Mouse (Mus musculus) right cerebral cortex, adult 2 months (tissue): ENCODE data around the gene Zfp3.

Experiments
- DNase-seq, 2 experiments: peaks; one replicate each; pipeline ENCODE4 v3.0.0; 2021 to 2022; ENCODE audit warnings: low spot score in 2 of 2

Gene Zfp3

DNA sequence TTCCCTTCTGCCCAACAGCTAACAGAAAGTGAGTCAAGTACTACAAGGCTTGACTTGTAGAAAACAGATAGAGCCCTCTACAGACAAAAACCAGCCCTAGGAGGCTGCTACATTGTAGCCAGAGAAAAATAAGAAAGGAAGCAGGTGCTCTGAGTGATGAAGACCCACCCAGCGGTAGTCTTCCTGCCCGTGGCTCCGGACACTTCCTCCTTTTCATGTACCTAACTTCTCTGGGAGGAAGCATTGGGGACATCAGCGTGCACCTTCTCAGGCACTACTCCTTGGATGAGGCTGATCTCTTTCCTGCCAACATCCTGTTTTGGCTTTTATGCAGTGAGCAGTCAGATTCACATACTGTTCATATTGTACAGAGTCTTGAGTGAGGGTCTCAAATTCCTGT lies 42.7 kb downstream of the Zfp3 start:
- no peak for DNase-seq

DNA sequence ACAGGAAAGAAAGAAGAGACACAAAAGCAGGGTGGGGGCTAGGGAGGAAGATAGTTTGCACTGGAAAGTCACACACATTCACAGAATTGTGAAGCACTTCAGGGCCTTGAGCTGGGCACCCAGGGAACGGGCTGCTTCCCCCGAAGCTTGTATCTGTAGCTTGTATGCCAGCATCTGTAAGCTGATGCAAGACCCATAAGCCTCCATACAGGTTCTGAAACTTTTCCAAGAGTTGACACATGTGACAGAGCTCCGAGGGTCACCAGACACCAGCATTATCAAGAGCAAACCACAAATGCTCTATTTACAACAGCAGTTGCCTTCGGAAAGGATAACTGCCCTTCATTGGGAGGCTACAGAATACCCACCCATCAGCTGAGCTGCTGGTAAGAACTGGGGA lies 43.6 kb downstream of the Zfp3 start:
- DNase-seq, result no peak

DNA sequence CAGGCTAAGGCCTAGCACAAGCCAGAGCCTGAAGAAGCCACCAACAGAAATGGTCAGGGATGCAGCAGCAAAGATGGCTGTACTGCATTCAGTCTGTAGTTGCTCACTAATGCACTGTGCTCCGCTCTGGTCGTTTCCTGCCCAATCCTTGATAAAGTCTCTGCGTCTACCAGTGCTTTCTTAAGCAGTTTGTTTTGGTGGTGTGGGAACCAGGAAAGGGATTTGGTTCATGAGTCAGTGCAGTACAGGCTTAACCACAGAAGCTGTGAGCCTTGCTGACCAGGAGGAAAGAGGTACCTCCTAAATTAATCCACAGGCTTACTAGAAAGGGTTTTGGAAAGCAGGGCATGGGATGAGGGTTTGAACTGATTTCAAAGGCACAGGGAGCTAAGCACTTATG lies 44.1 kb downstream of the Zfp3 start:
- no peak for DNase-seq

DNA sequence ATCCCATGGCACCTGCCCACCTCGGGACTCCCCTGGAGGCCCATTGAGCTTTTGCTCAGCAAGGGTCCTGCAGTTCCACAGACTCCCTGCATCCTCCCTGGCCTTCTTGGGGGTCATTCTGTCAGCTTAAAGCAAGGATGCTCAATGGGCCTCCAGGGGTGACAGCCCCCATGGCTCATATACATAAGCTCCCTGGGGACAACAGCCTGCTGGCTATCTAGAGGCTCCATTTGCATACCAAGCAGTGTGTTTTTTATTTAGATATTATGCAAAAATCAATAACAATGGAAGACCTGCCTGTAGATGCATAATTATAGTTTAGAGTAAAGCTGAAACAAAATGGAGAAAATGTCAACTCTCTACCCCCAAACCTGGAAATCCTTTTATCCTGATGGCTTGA lies 45.0 kb downstream of the Zfp3 start:
- DNase-seq, result no peak

DNA sequence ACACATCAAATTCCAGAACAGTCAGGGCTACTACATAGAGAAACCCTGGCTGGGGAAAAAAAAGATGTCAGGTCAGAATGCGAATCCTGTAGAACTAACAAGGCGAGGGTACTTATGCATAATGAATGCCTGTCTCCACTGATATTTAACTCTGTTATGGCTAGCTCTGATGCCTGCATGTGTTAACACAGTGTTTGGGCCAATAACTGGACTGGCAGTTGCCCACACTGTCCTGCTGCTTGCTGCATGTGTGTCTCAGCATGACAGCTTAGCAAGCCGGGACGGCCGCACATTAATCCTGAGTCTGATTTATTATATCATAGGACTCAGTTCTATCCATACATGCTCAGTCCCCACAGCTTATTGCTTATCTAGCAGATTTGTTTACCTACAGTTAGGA lies 47.0 kb downstream of the Zfp3 start:
- DNase-seq, result no peak

DNA sequence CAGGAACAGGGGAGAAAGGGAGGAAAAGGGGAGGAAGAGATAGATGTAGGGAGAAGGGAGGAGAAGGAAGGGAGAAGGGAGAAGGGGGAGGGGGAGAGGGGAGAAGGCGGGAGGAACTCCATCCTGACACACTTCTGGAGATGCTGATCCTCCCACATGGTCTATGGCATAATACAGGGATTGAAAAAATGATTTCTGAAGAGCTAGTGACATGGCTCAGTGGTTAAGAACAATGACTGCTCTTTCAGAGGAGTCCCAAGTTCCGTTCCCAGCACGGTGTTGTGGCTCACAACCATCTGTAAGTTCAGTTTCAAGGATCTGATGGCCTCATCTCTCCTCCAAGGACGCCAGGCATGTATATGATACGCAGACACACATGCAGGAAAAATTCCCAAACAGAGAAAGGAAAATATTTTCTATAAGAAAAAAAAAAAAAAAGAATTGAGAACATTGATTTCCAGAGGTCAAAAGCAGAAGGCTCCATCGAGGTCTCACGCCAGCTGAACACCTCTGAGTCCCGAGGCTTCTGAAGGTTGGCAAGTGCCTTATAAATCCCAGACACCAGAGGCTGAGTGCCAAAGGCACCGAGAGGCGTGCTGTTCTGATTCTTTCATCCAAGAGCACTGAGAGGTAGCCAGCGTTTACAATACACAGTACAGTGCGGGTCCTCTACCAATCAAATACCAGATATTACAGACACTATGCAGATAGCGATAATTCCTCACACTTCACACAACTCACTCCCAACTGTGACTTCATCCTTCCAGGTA lies 47.6 kb downstream of the Zfp3 start:
- no peak for DNase-seq

DNA sequence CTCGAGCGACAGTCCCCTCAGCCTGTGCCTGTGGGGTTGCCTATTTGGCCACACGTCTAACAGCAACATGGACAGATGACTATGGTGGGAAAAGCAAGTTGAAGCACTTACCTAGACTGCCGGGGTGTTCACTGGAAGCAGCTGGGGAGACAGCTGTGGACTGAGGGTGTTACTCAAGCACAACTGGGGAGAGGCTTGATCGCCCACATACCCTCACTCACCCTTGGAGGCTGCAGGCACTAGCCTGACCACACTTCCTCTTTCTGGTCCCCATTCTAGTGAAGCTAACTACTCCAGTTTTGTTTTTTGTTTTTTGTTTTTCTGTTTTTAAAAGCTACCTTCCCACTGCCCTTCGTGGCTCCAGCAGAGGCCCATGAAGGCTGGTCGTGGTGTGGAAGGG lies 48.4 kb downstream of the Zfp3 start, which contains the start of gene Scimp:
Gene Scimp (minus strand): TSS at position 222 of the 400 bp plus-strand sequence.
- no peak for DNase-seq

DNA sequence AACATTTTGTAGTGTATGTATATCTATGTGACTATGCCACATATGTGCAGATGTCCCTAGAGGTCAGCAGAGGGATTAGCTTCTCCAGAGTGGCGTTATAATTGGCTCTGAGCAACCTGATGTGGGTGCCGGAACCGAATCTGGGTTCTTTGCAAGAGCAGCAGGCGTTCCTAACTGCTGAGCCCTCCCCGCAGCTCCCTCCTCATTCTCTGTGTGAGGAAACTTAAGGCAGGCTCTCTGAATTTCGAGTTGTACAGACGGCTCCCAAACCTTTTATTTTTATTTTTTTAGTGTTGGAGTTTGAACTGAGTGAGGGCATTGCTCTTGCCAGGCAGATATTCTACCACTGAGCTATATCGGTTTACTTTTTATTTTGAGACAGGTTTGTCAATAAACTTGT lies 51.1 kb downstream of the Zfp3 start:
- DNase-seq, result no peak

DNA sequence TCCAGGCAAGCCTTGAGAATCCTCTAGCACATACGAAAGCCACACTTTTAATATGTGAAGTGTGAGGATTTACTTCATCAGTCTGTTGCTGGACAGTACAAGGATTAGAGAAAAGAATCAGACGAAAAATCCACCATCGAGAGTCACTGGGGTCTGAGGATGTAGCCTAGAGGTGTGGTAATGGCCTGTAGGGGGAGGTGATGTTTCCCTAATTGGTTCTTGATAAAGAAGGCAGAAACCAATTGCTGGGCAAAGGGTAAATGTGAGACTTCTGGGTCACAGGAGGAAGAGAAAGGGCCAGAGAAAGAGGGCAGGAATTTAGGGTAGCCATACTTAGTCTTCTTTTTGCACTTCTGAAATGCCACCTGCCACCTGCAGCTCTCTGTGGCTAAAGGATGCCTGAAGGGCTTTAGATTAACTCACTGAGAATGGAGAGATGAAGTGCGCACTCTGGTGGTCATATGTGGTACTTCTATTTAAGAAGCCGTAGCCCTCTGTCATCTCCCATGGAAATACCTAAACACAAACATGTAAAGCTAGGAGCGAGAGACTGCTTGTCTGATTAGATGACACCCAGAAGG lies 51.6 kb downstream of the Zfp3 start:
- DNase-seq, result peak; percentile 71 to 76

DNA sequence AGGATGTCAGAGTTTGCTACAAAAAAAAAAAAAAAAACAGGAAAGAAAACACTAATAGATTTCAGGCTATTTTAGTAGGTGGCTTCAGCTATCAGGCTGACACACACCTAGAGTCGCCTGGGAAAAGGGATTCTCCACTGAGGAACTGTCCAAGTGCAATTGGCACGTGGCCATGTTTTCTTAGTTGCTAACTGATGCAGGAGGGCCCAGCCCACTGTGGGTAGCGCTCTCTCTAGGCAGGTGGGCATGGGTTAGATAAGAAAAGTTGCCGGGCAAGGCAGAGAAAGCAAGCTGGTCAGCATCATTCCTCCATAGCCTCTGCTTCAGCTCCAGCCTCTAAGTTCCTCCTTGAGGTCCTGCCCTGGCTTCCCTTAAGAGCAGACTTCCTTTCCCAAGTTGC lies 52.8 kb downstream of the Zfp3 start:
- no peak for DNase-seq

DNA sequence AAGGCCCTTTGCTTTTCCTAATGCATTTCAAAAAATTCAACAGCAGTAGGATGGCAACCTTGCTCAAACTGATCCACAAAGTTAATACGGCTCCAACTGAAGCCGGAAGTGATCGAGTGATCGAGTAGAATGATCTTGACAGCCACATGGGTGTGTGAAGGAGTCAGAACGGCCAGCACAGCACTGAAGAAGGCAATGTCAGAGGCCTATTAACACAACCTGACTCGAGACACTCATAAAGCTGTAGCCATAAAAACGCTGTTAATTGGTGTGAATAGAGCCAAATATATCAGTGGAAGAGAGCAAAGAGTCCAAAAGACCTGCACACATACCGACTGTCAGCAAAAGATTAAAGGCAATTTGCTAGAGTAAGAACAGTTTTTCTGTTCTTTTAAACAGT lies 56.1 kb downstream of the Zfp3 start:
- DNase-seq, result no peak

DNA sequence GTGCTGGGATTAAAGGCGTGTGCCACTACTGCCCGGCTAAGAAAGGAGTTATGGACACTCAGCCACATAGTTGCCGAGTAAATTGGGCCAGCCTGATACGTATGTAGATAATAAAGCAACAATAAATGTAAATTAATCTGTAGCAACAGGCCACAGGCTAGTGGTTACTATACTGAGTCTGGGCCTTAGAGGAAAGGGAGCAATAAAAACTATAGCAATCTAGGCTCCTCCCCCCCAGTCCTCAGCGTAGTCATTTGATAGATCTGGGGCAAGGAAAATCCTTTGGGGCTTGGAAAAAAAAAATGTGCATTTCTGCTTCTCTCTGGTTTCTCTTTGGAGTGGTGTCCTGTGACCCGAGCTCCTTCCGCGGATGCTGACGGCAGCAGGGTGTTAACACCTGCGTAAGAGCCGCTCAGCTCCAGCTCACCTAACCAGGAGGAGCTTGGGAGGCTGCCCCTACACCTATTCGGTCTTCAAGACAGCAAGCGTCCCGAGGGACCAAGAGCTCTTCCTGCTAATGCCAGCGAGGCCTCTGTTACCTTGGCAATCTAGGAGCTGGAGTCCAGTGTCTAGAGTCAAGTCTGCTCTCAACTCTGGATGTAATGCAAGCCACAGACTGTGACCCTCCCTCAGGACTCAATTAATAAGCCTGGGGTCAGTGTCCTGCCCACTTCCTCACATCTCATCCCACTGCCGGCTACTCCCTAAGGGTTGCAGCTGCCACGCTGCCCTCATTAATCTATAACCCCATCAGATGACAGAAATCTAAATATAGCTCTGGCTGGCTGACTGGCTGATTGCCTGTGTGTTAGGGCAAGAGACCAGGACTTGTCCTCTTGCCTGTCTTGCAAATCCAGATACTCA lies 58.0 kb downstream of the Zfp3 start:
- no peak for DNase-seq
